Mouse (Mus musculus) heart, adult 2 months (tissue): Measurements from ENCODE around the gene Nkx1-2.

Experiments used
- CTCF ChIP-seq: fragments of 200-600 bp; IDR thresholded peaks from 2 replicates; pipeline ENCODE4 v1.8.1; 2022; ENCODE audit warnings: antibody characterized with exemption, mild to moderate bottlenecking, moderate library complexity
- EP300 ChIP-seq: fragments of 200-500 bp; IDR thresholded peaks from 2 replicates; pipeline ENCODE4 v1.6.1; 2011; ENCODE audit warnings: low read depth, low read length, control low read depth; ENCODE audit not compliant: insufficient read depth
- POLR2A ChIP-seq: fragments of 200-500 bp; IDR thresholded peaks from 2 replicates; pipeline ENCODE4 v1.6.1; 2011; ENCODE audit warnings: mild to moderate bottlenecking, low read depth, low read length, control low read depth; ENCODE audit not compliant: insufficient read depth

DNA sequence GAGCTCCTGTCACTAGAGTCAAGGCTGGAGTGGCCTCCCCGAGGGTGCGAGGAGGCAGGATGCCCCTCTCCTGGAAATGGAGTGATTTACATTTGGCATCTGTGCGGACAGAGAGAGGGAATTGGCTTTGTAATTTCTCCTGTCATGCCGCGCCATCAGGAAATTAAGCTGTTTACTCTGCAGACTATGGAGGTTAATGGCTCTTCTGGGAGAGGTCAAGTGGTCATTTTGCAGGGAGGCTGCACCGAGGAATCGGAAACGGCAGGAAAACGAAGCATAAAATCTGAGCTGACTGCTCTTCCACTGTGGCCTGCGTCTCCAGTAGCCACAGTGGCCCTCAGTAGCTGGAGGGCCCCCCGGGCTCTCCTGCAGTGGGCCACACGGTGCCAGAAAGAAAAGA is 37.9 kb upstream of the Nkx1-2 start:
- TF ChIP-seq POLR2A (no peak), CTCF (no peak), EP300 (no peak)
